Mouse (Mus musculus): ENCODE measurements at regions not wholly inside any gene's neighbourhood (a gene's known extent, or its start where the extent isn't known, plus 50 kb on each side); places are given as distances from the start of the nearest gene placed in this dataset.
"Not testable (repeated sequence)": the region's sequence is repeated elsewhere in the genome, so short reads cannot be mapped to it uniquely, and the experiment has no call there.

DNA sequence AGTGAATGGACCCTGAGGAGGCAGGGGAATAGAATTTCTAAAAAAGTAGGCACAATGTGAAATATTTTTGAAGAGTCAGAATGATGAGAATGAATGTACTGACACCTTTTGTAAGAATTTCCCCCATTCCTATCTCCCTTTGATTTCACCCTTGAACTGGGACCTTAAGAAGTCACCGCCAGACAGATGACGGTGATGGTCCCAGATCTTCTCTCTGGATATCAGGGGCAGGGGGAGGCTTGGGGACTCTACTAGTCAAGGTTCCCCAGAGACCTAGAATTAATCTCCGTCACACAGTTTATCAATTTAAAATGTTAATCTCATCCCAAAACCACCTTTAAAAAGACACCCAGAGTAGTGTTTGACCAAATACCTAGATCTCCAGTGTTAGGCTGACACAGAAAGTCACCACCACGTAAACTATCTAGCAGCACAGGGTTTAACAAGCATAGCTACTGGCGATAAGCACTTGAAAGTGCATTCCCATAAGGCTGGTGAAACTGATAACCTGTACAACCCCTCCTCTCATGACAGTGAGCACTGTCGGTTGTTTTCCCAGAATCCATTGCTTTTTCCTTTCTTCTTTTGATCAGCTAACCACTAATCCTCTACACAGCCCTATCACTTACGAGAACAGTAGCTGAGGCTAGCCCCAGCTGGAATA, 163.5 kb upstream of the Cdkn3 start:
- DNase-seq (ENCODE audit: low spot score in 2 of 2): no peak

- DNase-seq (ENCODE audit: low spot score in 2 of 2): no peak
Observed at GRCm38 (mm10) chr14:46594151-46594550, 166.2 kb upstream of the Cdkn3 start.

- DNase-seq (ENCODE audit: low spot score in 2 of 2): no peak
Observed at GRCm38 (mm10) chr14:46591753-46592359, 168.5 kb upstream of the Cdkn3 start.

DNA sequence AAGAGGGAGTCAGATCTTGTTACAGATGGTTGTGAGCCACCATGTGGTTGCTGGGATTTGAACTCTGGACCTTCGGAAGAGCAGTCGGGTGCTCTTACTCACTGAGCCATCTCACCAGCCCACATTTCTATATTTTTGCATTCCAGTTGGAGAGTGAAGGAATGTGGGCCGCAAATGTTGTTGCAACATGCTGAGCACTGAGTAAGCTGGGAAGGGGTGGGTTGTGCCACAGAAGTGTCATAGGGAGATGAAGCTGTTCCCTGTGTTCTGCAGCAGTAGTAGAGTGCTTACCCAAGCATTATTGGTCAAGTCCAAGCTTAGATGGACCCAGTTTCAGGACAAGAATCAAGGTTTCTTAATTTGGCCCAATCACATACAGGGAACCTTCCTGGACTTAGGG, 169.1 kb upstream of the Cdkn3 start:
- no peak for DNase-seq (ENCODE audit: low spot score in 2 of 2)

GRCm38 (mm10) chr14:46586093-46586492, 174.2 kb upstream of the Cdkn3 start:
- no peak for DNase-seq (ENCODE audit: low spot score in 2 of 2)

DNA sequence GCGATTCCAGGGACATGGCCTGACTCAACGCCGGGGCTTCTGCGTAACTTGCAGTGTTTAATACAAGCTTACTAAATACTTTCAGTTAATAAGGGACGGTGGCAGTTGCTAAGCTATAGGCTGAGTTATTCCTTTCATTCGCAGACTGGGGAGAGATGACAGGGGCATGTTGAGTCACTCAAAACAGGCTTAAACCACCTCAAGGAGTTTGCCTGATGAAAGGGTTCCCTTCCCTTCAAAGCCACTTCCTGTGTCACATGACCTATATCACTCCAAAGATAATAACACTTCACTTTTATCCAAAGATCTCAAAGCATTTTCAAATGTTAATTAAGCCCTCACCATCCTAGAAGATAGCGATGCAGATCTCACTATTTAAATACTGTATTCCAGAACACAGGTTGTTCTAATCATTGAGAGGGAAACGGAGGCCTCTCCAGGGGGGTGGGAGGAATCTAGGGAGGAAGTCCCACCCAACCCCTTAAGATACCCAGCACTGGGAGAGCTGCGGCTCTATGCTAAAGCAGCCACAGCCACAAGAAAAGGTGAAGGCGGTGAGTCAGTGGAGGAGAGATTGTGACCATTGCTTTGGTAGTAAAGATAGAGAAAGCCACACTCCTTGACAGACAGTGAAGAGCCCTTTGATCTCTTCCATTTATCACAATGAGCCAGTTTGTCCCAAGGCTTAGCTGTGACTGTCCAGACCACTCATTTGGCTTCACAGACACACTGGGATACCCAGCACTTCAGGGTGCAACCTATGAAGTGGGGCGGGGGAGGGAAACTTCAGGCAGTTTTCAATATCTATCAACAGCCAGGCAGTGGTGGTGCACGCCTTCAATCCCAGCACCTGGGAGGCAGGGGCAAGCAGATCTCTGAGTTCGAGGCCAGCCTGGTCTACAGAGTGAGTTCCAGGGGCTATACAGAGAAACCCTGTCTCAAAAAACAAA, 182.0 kb upstream of the Cdkn3 start:
- no peak for DNase-seq (ENCODE audit: low spot score in 2 of 2)

DNA sequence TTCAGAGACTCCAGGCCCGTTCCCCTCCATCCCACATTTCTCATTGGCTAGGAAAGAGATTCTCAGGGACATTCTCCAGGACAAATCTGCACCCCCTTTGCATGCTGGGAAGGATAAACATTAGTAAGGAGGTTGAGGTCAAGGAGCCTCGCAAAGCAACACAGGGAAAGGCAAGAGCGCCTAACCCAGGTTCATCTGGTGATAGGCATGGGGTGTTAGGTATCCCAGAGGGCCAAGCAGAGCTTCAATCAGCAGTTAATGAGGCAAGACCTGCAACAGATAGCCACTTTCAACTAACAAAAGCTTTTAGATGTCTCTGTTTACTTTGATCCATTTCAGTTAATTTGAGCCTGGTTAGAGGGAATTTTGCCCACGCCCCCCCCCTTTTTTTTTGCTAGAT, 184.5 kb upstream of the Cdkn3 start:
- no peak for DNase-seq (ENCODE audit: low spot score in 2 of 2)

DNA sequence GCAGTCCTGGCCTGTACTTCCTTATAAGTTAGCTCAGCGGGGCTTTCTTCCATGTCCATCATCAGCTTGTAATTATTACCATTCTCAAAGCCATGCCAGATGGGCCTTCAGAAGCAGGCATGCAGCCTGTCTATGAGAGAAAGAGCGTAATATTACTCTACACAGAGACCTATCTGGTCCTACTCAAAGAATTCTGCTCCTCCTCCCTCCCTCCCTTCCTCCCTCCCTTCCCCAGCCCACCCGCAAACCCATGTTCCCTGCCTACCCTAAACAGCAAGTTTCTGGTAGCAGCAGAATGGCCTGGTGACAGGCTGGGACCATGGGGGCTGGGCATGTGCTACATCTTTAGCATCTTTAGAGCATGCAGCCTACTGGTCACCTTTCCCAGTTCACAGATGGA, 184.9 kb upstream of the Cdkn3 start:
- no peak for DNase-seq (ENCODE audit: low spot score in 2 of 2)

DNA sequence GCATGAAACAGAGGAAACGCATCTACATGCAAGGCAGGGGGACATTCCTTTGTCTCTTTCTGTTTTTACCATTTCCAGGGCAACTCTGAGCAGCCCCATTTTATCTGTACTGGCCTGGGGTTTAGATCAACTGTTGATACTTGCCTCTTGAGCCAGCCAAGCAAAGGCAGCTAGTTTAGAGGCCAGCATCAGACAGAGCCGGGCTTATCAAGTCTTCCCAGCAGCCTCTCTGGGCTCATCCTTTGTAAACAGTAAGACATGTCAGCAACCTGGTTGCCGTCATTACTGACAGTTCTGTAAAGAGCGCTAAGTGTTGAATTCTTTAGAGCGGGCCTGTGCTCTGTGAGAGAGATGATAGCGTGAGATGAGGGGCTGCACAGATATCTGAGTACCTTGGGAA, 182.9 kb upstream of the Bmp4 start:
- no peak for DNase-seq (ENCODE audit: low spot score in 2 of 2)

GRCm38 (mm10) chr14:46572972-46573371, 182.5 kb upstream of the Bmp4 start:
- DNase-seq (ENCODE audit: low spot score in 2 of 2): not testable (repeated sequence)

- DNase-seq (ENCODE audit: low spot score in 2 of 2): no peak
Observed at GRCm38 (mm10) chr14:46571841-46572240, 181.4 kb upstream of the Bmp4 start.

DNA sequence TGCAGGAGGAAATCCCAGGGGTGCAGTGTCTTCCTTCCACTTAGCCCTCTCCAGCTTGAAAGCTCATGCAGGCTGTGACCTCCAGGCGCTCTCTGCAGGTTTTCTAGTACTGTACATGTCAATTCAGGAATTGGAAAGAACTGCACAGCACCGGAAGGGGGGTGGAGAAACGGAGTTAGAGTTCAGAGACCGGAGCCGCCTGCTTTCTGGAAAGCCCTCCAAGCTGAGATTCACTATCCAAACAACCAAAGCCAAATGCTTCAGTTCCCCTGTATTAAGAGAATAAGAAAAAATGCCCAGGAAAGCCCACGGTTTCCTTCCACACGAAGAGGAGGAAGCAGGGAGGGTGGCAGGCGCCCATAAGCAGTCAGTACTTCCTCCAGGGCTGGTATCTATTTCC, 178.8 kb upstream of the Bmp4 start:
- no peak for DNase-seq (ENCODE audit: low spot score in 2 of 2)

- no peak for DNase-seq (ENCODE audit: low spot score in 2 of 2)
Observed at GRCm38 (mm10) chr14:46567411-46567780, 176.9 kb upstream of the Bmp4 start.

DNA sequence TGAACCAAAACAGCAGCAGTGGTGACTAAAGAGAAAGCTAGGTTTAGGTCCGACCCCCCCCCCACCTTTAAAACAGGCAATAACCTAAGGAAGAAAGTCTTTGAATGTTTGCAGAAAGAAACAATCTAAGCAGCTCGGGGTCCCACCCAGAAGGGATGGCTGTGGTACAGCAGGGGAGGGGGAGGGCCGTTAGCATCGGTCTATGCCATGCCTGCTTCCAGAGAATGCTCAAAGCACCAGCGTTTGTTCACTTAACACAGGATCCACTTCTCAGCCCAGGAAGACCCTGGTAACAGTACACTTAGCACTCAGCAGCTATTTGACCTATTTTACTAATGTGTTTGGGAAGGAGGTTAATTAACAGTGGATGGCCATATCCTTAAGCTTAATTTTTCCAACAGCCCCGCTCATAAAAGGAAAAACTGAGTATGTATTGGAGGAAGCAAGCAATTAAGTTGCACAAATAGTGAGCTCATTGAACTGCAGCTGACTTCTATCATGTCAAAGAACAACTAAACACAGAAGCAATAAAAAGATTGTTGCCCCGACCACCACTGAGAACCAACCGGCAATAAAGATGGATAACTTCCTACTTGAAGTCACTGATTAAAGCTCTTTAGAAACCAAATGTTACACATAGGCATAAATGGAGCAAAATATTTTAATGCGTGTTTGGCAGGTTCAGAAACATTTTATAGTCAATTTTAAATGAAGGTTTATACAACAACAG, 176.4 kb upstream of the Bmp4 start:
- no peak for DNase-seq (ENCODE audit: low spot score in 2 of 2)

- DNase-seq (ENCODE audit: low spot score in 2 of 2): peak; percentile 27 to 37
Observed at GRCm38 (mm10) chr14:46564998-46565397, 174.5 kb upstream of the Bmp4 start.

DNA sequence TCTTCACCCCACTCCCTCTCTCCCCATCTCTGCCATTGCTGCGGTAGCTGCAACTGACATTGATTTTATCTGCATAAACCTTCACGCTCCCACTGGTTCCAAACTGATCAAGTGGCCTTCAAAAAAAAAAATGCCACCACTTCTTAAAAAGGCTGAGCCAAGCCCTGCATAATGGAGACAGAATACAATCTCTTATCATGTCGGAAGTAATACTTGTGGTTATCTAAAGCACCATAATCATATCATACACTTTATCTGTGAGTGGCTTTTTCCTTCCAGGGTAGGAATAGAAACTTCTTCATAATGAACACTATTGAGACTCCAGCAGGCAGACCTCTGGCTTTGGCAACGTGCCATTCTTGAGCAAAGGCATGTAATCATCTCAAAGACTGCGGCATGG, 171.5 kb upstream of the Bmp4 start:
- DNase-seq (ENCODE audit: low spot score in 2 of 2): no peak

DNA sequence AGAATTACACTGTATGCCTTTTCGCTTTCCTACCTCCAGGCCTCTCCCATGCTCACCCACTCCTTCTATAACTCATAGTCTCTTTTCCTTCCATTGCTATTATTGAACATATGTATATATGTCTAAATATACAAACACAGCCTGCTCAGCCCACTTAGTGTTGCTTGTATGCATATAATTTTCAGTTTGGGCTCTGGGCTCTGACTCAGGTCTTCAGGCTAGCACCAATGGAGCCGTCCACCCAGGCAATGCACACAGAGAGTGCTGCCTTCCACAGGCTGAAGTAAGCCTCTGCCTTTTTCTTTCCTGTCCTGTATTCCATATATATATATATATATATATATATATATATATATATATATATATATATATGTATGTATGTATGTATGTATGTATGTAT, 162.8 kb upstream of the Bmp4 start:
- DNase-seq (ENCODE audit: low spot score in 2 of 2): no peak

GRCm38 (mm10) chr14:46546146-46546545, 155.7 kb upstream of the Bmp4 start:
- DNase-seq (ENCODE audit: low spot score in 2 of 2): no peak

DNA sequence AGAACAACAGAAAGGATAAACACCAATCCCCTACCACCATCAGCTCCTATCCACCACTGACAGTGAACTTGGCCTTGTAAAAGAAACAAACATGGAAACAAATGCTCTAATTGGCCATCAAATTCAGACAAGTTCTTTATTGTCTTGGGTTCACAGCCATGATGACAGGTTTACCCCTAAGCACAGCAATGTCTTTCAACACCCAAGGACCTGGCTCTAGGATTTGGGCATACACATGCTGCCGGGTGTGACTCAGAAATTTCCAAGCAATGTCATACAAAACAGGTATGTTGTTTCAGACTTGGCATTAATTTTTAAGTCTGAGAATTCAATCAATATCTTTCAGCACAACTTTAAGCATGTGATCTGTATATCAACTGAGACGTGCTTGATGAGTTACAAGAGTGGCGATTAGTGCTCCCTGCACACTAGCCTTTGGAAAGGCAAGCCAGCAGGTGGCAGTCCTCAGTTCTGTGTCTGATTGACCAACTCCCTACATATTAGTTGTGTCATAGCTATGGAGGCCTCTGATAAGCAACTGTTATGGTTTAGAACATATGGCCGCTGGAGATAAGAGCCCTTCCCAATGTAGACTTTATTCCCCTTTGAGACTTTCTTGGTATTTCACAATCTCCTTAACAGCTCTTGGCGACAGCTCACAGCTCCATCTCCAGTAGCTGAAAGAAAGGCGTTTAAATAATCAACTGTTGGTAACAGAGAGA, 149.2 kb upstream of the Bmp4 start:
- DNase-seq (ENCODE audit: low spot score in 2 of 2): no peak

- DNase-seq (ENCODE audit: low spot score in 2 of 2): no peak
Observed at GRCm38 (mm10) chr14:46536002-46536762, 145.7 kb upstream of the Bmp4 start.

Measured in left cerebral cortex, adult 18-20 months (tissue).